Mouse (Mus musculus) hindbrain, embryonic 11.5 days (tissue): ENCODE data around the gene Dhx32. TPM values are rescaled to one million over a fixed set of nuclear protein-coding genes. Genes with fewer than 3 reads are reported as not detected.

Experiments
- ATAC-seq: fragments of 200-750 bp; cut with Nextera tagmentation; 2 replicates; pipeline ENCODE4 v1.8.0; 2017; ENCODE audit warnings: mild to moderate bottlenecking, moderate TSS enrichment, moderate library complexity; ENCODE audit not compliant: low FRiP score
- DNase-seq: peaks from one replicate; pipeline ENCODE4 v3.0.0-alpha.2; 2015; ENCODE audit warnings: low spot score
- H3K27ac ChIP-seq: fragments of 300-500 bp; sonication (generic); 2 replicates; pipeline ENCODE4 v1.5.1; 2014; ENCODE audit warnings: mild to moderate bottlenecking, low read depth, low read length
- H3K27me3 ChIP-seq: fragments of 300-500 bp; sonication (generic); 2 replicates; pipeline ENCODE4 v1.6.1; 2014; ENCODE audit warnings: mild to moderate bottlenecking, low read length, moderate library complexity, mixed read lengths; ENCODE audit not compliant: control insufficient read depth, insufficient read depth
- H3K36me3 ChIP-seq: fragments of 300-500 bp; sonication (generic); 2 replicates; pipeline ENCODE4 v1.6.1; 2014; ENCODE audit warnings: mild to moderate bottlenecking, low read length, moderate library complexity, mixed read lengths; ENCODE audit not compliant: control insufficient read depth, insufficient read depth
- H3K4me1 ChIP-seq: fragments of 300-500 bp; sonication (generic); replicated peaks from 2 replicates; pipeline ENCODE4 v1.6.1; 2014; ENCODE audit warnings: low read length, mixed read lengths; ENCODE audit not compliant: control insufficient read depth, insufficient read depth
- H3K4me2 ChIP-seq: fragments of 300-500 bp; sonication (generic); replicated peaks from 2 replicates; pipeline ENCODE4 v1.6.1; 2014; ENCODE audit warnings: mild to moderate bottlenecking, low read depth, low read length
- H3K4me3 ChIP-seq: fragments of 300-500 bp; sonication (generic); 2 replicates; pipeline ENCODE4 v1.5.1; 2014; ENCODE audit warnings: low read depth, low read length
- H3K9ac ChIP-seq: fragments of 300-500 bp; sonication (generic); 2 replicates; pipeline ENCODE4 v1.6.1; 2014; ENCODE audit warnings: low read depth, low read length
- H3K9me3 ChIP-seq: fragments of 300-500 bp; sonication (generic); 2 replicates; pipeline ENCODE4 v1.6.1; 2016; ENCODE audit warnings: low read length; ENCODE audit not compliant: control insufficient read depth
- WGBS: fragments of 180-500 bp; shearing (Covaris S2); extraction: QIAGEN DNeasy Blood & Tissue Kit; methylation state at CpG from one replicate; pipeline ENCODE4 v1.1.7; 2014; 5-methylcytosine and 5-hydroxymethylcytosine counted together
- polyA plus RNA-seq: library from polyadenylated mRNA; unstranded; fragments of >200 nt; fragmentation: Nextera tagmentation; extraction: Ambion mirVana; gene quantifications from 2 replicates; pipeline ENCODE4 v1.2.1, GENCODE M21; 2014

Dhx32 gene
- polyA plus RNA-seq, 1 experiment from 2014 or later: 43.7 TPM

GRCm38 (mm10) chr7:133725571-133725970 is 57.0 kb downstream of the Dhx32 start:
- 83% methylated on average over 10 of the region's 10 CpGs for WGBS

GRCm38 (mm10) chr7:133724844-133725243 is 57.7 kb downstream of the Dhx32 start:
- no peak for DNase-seq
- no peak for ATAC-seq
- Histone ChIP-seq H3K27me3 (no peaks in the 10 kb centered on the region), H3K4me1 (no peaks in the 10 kb centered on the region), H3K4me3 (no peak overlapping the region), H3K36me3 (peaks cover 9% of the 10 kb centered on the region), H3K27ac (no peak overlapping the region), H3K4me2 (no peak overlapping the region), H3K9ac (no peak overlapping the region), H3K9me3 (no peaks in the 10 kb centered on the region)
- 90% methylated on average over 10 of the region's 10 CpGs for WGBS

More at GRCm38 (mm10) chr7:133725571-133725970, 57.0 kb downstream of the Dhx32 start:
- Histone ChIP-seq H3K9ac (no peak overlapping the region), H3K27ac (no peak overlapping the region), H3K9me3 (no peaks in the 10 kb centered on the region), H3K27me3 (no peaks in the 10 kb centered on the region), H3K36me3 (peaks cover 9% of the 10 kb centered on the region), H3K4me1 (no peaks in the 10 kb centered on the region), H3K4me3 (no peak overlapping the region), H3K4me2 (no peak overlapping the region)
- no peak for ATAC-seq
- DNase-seq: no peak

- Histone ChIP-seq H3K27ac (no peak overlapping the region), H3K9me3 (no peaks in the 10 kb centered on the region), H3K4me3 (no peak overlapping the region)
Observed at GRCm38 (mm10) chr7:133720616-133721015, 61.9 kb downstream of the Dhx32 start.

GRCm38 (mm10) chr7:133718580-133718979 is 63.9 kb downstream of the Dhx32 start:
- no peaks in the 10 kb centered on the region for H3K9me3 ChIP-seq
- H3K36me3 ChIP-seq: peaks cover 14% of the 10 kb centered on the region
- WGBS: 89% methylated on average over 1 of the region's 1 CpGs
- no peaks in the 10 kb centered on the region for H3K27me3 ChIP-seq
- no peak overlapping the region for H3K4me3 ChIP-seq
- DNase-seq (no peak), ATAC-seq (no peak)
- H3K9ac ChIP-seq: no peak overlapping the region
- no peak overlapping the region for H3K27ac ChIP-seq
- no peaks in the 10 kb centered on the region for H3K4me1 ChIP-seq
- H3K4me2 ChIP-seq: no peak overlapping the region

More at GRCm38 (mm10) chr7:133720616-133721015, 61.9 kb downstream of the Dhx32 start:
- peaks cover 12% of the 10 kb centered on the region for H3K36me3 ChIP-seq
- 88% methylated on average over 11 of the region's 11 CpGs for WGBS
- no peaks in the 10 kb centered on the region for H3K27me3 ChIP-seq
- H3K9ac ChIP-seq: no peak overlapping the region
- DNase-seq (no peak), ATAC-seq (no peak)
- H3K4me2 ChIP-seq: no peak overlapping the region
- H3K4me1 ChIP-seq: no peaks in the 10 kb centered on the region

GRCm38 (mm10) chr7:133715387-133715786 is 67.1 kb downstream of the Dhx32 start:
- Histone ChIP-seq H3K4me3 (no peak overlapping the region), H3K4me2 (no peak overlapping the region), H3K9me3 (no peaks in the 10 kb centered on the region), H3K27ac (no peak overlapping the region), H3K4me1 (no peaks in the 10 kb centered on the region), H3K27me3 (no peaks in the 10 kb centered on the region), H3K9ac (no peak overlapping the region), H3K36me3 (peaks cover 5% of the 10 kb centered on the region)
- 94% methylated on average over 4 of the region's 4 CpGs for WGBS
- no peak for DNase-seq
- ATAC-seq: no peak

- no peak for ATAC-seq
- Histone ChIP-seq H3K4me3 (no peak overlapping the region), H3K36me3 (no peaks in the 10 kb centered on the region; the same call in 1 of the 2 replicates), H3K27me3 (no peaks in the 10 kb centered on the region), H3K27ac (no peak overlapping the region), H3K4me1 (peaks cover 5% of the 10 kb centered on the region; the same call in 1 of the 2 replicates), H3K9ac (no peak overlapping the region), H3K4me2 (no peak overlapping the region), H3K9me3 (no peaks in the 10 kb centered on the region)
- WGBS: 95% methylated on average over 2 of the region's 2 CpGs
- no peak for DNase-seq
Observed at GRCm38 (mm10) chr7:133707301-133707700, 75.2 kb downstream of the Dhx32 start.

GRCm38 (mm10) chr7:133703906-133704305 is 78.6 kb downstream of the Dhx32 start:
- no peaks in the 10 kb centered on the region for H3K9me3 ChIP-seq
- H3K36me3 ChIP-seq: no peaks in the 10 kb centered on the region
- H3K4me3 ChIP-seq: no peak overlapping the region
- no peak overlapping the region for H3K9ac ChIP-seq
- no peaks in the 10 kb centered on the region for H3K4me1 ChIP-seq
- H3K27ac ChIP-seq: no peak overlapping the region
- ATAC-seq: no peak
- H3K27me3 ChIP-seq: no peaks in the 10 kb centered on the region
- 90% methylated on average over 7 of the region's 7 CpGs for WGBS
- DNase-seq: no peak
- H3K4me2 ChIP-seq: no peak overlapping the region

GRCm38 (mm10) chr7:133702333-133702732 is 80.2 kb downstream of the Dhx32 start:
- Histone ChIP-seq H3K27ac (no peak overlapping the region), H3K36me3 (no peaks in the 10 kb centered on the region), H3K4me3 (no peak overlapping the region), H3K9me3 (no peaks in the 10 kb centered on the region), H3K4me1 (no peaks in the 10 kb centered on the region), H3K27me3 (no peaks in the 10 kb centered on the region), H3K4me2 (no peak overlapping the region), H3K9ac (no peak overlapping the region)
- WGBS: 94% methylated on average over 10 of the region's 10 CpGs
- no peak for DNase-seq
- ATAC-seq: no peak

- Histone ChIP-seq H3K27ac (no peak overlapping the region), H3K9ac (no peak overlapping the region), H3K9me3 (no peaks in the 10 kb centered on the region), H3K4me3 (no peak overlapping the region), H3K4me2 (no peak overlapping the region), H3K36me3 (no peaks in the 10 kb centered on the region), H3K4me1 (no peaks in the 10 kb centered on the region), H3K27me3 (no peaks in the 10 kb centered on the region)
- 95% methylated on average over 7 of the region's 7 CpGs for WGBS
- DNase-seq (no peak), ATAC-seq (no peak)
Observed at GRCm38 (mm10) chr7:133701366-133701765, 81.2 kb downstream of the Dhx32 start.
